Mouse (Mus musculus) G1E (cell line): ENCODE data around the gene Sugct. TPM values are rescaled to one million over a fixed set of nuclear protein-coding genes. Genes with fewer than 3 reads are reported as not detected.

Experiments used
- ATAC-seq: 2 replicates; pipeline ENCODE4 v1.8.0; 2016; ENCODE audit warnings: mild to moderate bottlenecking; ENCODE audit not compliant: insufficient number of reproducible peaks, poor library complexity, low FRiP score, severe bottlenecking; ENCODE audit errors: extremely low read depth
- DNase-seq: peaks from one replicate; pipeline ENCODE4 v3.0.0; 2012; ENCODE audit warnings: low spot score
- H3K27me3 ChIP-seq: 2 replicates; pipeline ENCODE4 v1.6.1; 2012; ENCODE audit warnings: mild to moderate bottlenecking, low read length, inconsistent platforms; ENCODE audit not compliant: insufficient read depth
- H3K36me3 ChIP-seq: replicated peaks from 2 replicates; pipeline ENCODE3; 2012; ENCODE audit warnings: mild to moderate bottlenecking, inconsistent platforms
- H3K4me1 ChIP-seq: 2 replicates; pipeline ENCODE4 v1.6.1; 2012; ENCODE audit warnings: low read depth, low read length, inconsistent platforms, mixed read lengths; ENCODE audit not compliant: insufficient read depth
- H3K4me3 ChIP-seq: 2 replicates; pipeline ENCODE4 v1.5.1; 2012; ENCODE audit warnings: low read depth, mild to moderate bottlenecking, inconsistent platforms, low read length, moderate library complexity, mixed read lengths
- H3K9me3 ChIP-seq: replicated peaks from 2 replicates; pipeline ENCODE4 v1.6.1; 2012; ENCODE audit warnings: inconsistent platforms
- CTCF ChIP-seq: IDR thresholded peaks from 2 replicates; pipeline ENCODE4 v1.5.1; 2012; ENCODE audit warnings: low read depth, low read length, inconsistent platforms, mixed read lengths
- GATA1 ChIP-seq: IDR thresholded peaks from 2 replicates; pipeline ENCODE4 v1.6.1; 2012; ENCODE audit warnings: borderline replicate concordance, low read length, inconsistent platforms, mixed read lengths
- GATA2 ChIP-seq: IDR thresholded peaks from 2 replicates; pipeline ENCODE4 v1.6.1; 2012; ENCODE audit warnings: low read depth, low read length, inconsistent platforms, borderline replicate concordance
- POLR2AphosphoS5 ChIP-seq: IDR thresholded peaks from 2 replicates; pipeline ENCODE4 v1.6.1; 2012; ENCODE audit warnings: low read depth, low read length, inconsistent platforms; ENCODE audit not compliant: insufficient replicate concordance
- TAL1 ChIP-seq: conservative IDR thresholded peaks from 2 replicates; pipeline ENCODE4 v1.6.1; 2012; ENCODE audit warnings: low read depth, low read length, inconsistent platforms, mixed read lengths
- polyA plus RNA-seq: library from polyadenylated mRNA; stranded (reverse); fragments of >175 nt; gene quantifications from 2 replicates; pipeline ENCODE4 v1.2.3, GENCODE M21; 2012
- total RNA-seq, 2 experiments: library from RNA; stranded (forward) in 1 of 2; stranded (reverse) in 1 of 2; fragments of 200-1000 nt in 1 of 2; fragments of >200 nt in 1 of 2; fragmentation: Nextera tagmentation in 1 of 2; gene quantifications; 2 replicates each; pipeline ENCODE4 v1.2.3; 2014 to 2017

Gene Sugct
- total and polyA plus RNA-seq, 3 experiments = 1.1 to 4.8 (median 1.8) TPM

GRCm38 (mm10) chr13:16937422-16938202 lies 757.7 kb downstream of the Sugct start:
- TF ChIP-seq GATA2 (no peak), POLR2AphosphoS5 (no peak), TAL1 (no peak), GATA1 (no peak), CTCF (no peak)
- Histone ChIP-seq H3K9me3 (no peaks in the 10 kb centered on the region), H3K4me1 (no peaks in the 10 kb centered on the region), H3K27me3 (no peaks in the 10 kb centered on the region), H3K36me3 (no peaks in the 10 kb centered on the region), H3K4me3 (no peak overlapping the region)
- DNase-seq (no peak), ATAC-seq (no peak)

DNA sequence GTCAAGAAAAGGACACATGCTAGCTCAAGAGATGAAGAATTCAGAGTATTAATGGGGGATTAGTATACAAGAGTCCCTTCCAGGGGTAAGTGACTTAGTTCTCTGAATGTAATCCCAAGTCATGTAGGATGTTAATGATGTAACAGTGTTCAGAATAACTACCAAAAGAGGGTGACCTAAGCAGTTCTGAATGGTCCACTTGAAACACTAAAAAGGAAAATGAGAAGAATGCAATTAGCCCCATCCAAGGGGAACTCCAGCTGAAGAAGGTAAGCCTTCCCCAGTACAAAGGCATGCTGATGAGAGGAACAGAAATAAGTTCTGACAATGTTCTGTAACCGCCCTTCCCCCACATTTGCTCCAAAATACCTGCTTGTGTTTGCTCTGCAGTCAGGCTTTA lies 760.3 kb downstream of the Sugct start:
- no peak overlapping the region for H3K4me3 ChIP-seq
- ATAC-seq = no peak
- no peak for DNase-seq
- H3K4me1 ChIP-seq = no peaks in the 10 kb centered on the region
- H3K9me3 ChIP-seq = no peaks in the 10 kb centered on the region
- no peaks in the 10 kb centered on the region for H3K36me3 ChIP-seq
- TF ChIP-seq GATA2 = no peak
- no peak for TF ChIP-seq CTCF
- TF ChIP-seq POLR2AphosphoS5 = no peak
- TF ChIP-seq TAL1 = no peak
- TF ChIP-seq GATA1 = no peak
- H3K27me3 ChIP-seq = no peaks in the 10 kb centered on the region

DNA sequence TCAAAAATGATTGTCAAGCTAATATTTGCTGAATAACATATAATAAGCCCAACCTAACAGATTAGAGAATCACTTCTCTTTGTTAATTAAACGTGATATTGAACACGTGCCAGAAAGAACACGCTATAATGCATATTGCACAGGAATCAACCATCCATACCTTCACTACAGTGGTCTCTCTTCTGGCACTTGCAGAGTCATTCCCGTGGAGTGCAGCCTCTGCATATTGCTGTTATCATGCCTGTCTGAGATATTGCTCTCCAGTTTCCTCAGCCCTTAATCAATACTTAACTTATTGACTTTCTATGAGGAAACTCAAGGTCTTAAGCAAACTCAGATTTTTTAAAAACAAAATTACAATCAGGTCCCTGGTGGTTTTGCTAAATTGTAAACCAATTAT lies 761.8 kb downstream of the Sugct start:
- no peaks in the 10 kb centered on the region for H3K9me3 ChIP-seq
- H3K4me3 ChIP-seq = no peak overlapping the region
- H3K4me1 ChIP-seq = no peaks in the 10 kb centered on the region
- H3K27me3 ChIP-seq = no peaks in the 10 kb centered on the region
- H3K36me3 ChIP-seq = no peaks in the 10 kb centered on the region
- DNase-seq = no peak
- ATAC-seq = no peak
- TF ChIP-seq GATA2 = no peak
- TF ChIP-seq GATA1 = no peak
- TF ChIP-seq CTCF = no peak
- no peak for TF ChIP-seq POLR2AphosphoS5
- TF ChIP-seq TAL1 = no peak

- no peak for ATAC-seq
- DNase-seq = no peak
- no peaks in the 10 kb centered on the region for H3K4me1 ChIP-seq
Observed at GRCm38 (mm10) chr13:16921305-16921704, 774.0 kb downstream of the Sugct start.

GRCm38 (mm10) chr13:16915697-16916096 lies 779.7 kb downstream of the Sugct start:
- DNase-seq (no peak), ATAC-seq (no peak)
- no peaks in the 10 kb centered on the region for H3K36me3 ChIP-seq
- no peaks in the 10 kb centered on the region for H3K4me1 ChIP-seq
- no peaks in the 10 kb centered on the region for H3K9me3 ChIP-seq
- TF ChIP-seq CTCF (no peak), TAL1 (no peak), GATA2 (no peak), GATA1 (no peak), POLR2AphosphoS5 (no peak)
- H3K27me3 ChIP-seq = no peaks in the 10 kb centered on the region
- no peak overlapping the region for H3K4me3 ChIP-seq

More at GRCm38 (mm10) chr13:16921305-16921704, 774.0 kb downstream of the Sugct start:
- no peak overlapping the region for H3K4me3 ChIP-seq
- TF ChIP-seq TAL1 (no peak), GATA2 (no peak), GATA1 (no peak), CTCF (no peak), POLR2AphosphoS5 (no peak)
- no peaks in the 10 kb centered on the region for H3K36me3 ChIP-seq
- H3K9me3 ChIP-seq = no peaks in the 10 kb centered on the region
- no peaks in the 10 kb centered on the region for H3K27me3 ChIP-seq

DNA sequence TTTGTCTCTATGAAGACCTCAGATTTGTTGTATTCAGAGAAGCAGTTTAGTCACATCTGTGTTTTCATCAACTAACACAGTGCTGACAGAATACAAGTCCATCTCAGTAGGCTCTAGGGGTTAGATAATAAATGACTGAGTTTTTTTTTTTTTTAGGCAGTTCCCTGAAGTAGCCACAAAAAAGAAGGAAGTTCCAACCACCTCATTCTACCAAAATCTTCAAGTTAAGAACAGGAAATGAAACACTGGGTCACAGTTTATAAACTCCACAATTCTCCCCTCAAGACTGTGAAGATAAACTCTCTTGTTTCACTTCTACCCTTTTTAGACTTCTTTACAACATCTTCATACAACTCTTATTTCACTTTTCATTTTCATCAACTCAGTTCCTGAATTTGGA lies 783.1 kb downstream of the Sugct start:
- ATAC-seq (no peak), DNase-seq (no peak)
- Histone ChIP-seq H3K4me3 (no peak overlapping the region), H3K36me3 (no peaks in the 10 kb centered on the region), H3K9me3 (no peaks in the 10 kb centered on the region), H3K4me1 (no peaks in the 10 kb centered on the region), H3K27me3 (no peaks in the 10 kb centered on the region; the same call in 1 of the 2 replicates)
- no peak for TF ChIP-seq GATA2
- TF ChIP-seq GATA1 = no peak
- TF ChIP-seq TAL1 = no peak
- TF ChIP-seq POLR2AphosphoS5 = no peak

GRCm38 (mm10) chr13:16906974-16907373 lies 788.4 kb downstream of the Sugct start:
- ATAC-seq = no peak
- no peak for TF ChIP-seq GATA2
- TF ChIP-seq POLR2AphosphoS5 = no peak

More at GRCm38 (mm10) chr13:16906974-16907373, 788.4 kb downstream of the Sugct start:
- Histone ChIP-seq H3K4me3 (no peak overlapping the region), H3K27me3 (peaks cover 3% of the 10 kb centered on the region; the same call in 1 of the 2 replicates), H3K9me3 (no peaks in the 10 kb centered on the region), H3K4me1 (no peaks in the 10 kb centered on the region), H3K36me3 (no peaks in the 10 kb centered on the region)
- no peak for DNase-seq
